Mouse (Mus musculus) liver, postnatal 0 days (tissue): ENCODE data around the gene Btnl9.

Experiments used
- CTCF ChIP-seq: sonication (generic); IDR thresholded peaks from 2 replicates; pipeline ENCODE4 v1.5.1; 2016; ENCODE audit warnings: antibody characterized with exemption, low read depth
- EP300 ChIP-seq: IDR thresholded peaks from 2 replicates; pipeline ENCODE4 v1.6.1; 2016; ENCODE audit warnings: antibody characterized with exemption, low read depth, mild to moderate bottlenecking

DNA sequence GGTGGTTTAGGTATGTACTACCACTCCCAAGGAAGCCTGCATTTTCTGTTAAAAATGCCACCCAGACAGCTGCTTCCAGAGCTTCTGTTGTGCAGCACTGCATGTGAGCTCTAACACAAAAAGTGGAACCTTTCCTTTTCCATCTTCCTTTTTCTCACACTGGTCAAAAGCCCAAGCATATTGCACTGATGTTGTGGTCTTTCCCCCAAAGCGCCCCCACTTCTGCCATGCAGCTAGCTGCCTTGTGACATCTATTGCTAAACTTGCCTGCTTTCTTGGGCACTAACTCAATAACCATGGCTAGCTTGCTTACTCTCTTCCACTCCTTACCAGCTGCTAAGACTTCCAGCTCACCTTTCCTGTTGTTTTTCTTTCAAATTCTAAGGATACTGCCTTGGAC, 37.5 kb upstream of the Btnl9 start:
- TF ChIP-seq CTCF (no peak), EP300 (no peak)
